Mouse (Mus musculus) fat pad, adult 2 months (tissue): ENCODE results near the gene Nrxn1.
"Not testable (repeated sequence)": the region's sequence is repeated elsewhere in the genome, so short reads cannot be mapped to it uniquely, and the experiment has no call there.

ENCODE experiments used
- DNase-seq: peaks from one replicate; pipeline ENCODE4 v3.0.0-alpha.2; 2011; ENCODE audit warnings: low read depth, low spot score; ENCODE audit errors: extremely low read depth

The Nrxn1 gene

GRCm38 (mm10) chr17:90346735-90347475 lies 746.0 kb downstream of the Nrxn1 start:
- DNase-seq = no peak

DNA sequence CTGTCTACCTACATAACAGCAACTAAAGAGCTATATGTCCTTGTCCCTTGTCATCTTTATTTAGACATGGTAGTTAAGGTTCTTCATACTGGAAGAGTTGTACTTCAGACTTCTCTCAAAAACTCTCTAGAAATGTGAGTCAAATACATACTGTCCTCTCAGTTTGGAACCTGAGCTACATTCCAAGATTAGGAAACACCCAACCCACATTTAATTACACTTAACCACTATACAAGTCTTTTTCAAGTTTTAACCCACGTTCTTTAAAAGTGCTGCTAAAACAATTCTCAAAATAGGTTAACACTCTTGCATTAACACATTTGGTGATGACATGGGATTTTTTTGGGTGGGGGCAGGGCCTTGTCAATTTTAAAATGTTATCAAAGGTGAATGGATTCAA lies 759.4 kb downstream of the Nrxn1 start:
- no peak for DNase-seq

DNA sequence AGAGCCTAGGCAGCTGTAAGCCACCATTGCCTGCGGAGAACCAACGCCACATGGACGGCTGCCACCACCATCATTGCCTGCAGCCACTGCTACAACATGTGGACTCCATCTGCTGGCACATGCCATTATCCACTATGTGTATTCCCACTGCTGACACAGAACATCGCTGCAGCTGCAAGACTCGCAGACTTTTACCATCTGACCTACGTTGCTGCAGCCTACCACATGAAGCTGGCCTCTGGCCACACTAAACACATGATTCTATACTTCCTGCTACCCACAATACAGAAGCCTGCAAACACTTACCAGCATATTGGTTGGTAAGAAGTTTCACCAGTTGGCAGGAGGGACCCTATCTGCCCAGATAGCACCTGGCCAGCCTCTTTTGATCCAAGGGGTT lies 769.2 kb downstream of the Nrxn1 start:
- no peak for DNase-seq

GRCm38 (mm10) chr17:90272225-90272624 lies 820.6 kb downstream of the Nrxn1 start:
- no peak for DNase-seq

GRCm38 (mm10) chr17:90271165-90271564 lies 821.7 kb downstream of the Nrxn1 start:
- DNase-seq = no peak

DNA sequence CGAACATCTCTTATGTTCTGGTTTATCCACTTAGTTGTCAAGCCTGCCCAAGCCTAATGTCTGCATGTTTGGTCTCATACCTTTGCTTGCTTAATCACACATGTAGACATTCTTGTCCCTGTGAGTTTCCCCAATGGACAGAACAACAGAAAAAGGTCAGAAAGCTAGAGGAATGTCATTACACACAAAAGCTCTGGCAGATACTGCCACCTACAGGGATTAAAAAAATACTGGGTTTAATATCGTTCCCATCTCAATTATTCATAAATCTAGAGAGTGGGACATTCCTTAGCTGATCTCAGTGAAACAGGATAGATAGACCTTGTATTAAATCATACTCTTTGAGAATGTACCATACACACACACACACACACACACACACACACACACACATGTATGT lies 823.7 kb downstream of the Nrxn1 start:
- DNase-seq = no peak

DNA sequence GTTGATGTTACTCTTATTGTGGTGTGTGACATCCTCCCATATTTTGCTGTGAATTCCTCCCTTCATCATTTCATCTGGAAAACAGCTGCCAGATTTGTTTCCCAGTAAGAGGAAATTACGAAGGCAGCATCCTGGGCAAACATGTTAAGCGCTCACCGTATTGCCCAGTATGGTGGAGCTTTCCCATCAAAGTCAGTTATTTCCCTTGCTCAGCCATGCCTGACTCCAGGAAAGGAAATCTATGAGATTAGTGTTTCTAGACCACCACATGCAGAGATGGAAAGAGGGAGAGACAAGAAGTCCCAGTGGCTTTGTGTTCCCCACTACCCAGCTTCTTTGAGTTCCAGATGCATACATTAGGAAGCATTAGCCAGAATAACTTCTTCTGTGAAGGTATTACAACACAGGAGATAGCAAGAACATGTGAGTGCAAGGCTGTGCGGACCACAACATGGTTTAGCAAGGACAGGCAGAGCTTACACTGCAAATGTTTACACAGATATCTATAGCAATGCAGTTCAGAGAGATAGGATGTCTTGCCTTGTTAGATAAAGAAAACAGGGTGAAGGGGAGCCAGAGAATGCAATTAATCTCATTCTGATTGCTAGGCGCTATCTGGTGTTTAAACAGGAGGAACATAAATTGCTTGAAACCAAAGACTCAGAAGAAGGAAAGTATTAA lies 839.3 kb downstream of the Nrxn1 start:
- no peak for DNase-seq

- DNase-seq = no peak
Observed at GRCm38 (mm10) chr17:90252196-90252595, 840.7 kb downstream of the Nrxn1 start.

- DNase-seq = no peak
Observed at GRCm38 (mm10) chr17:90247071-90247849, 845.6 kb downstream of the Nrxn1 start.

DNA sequence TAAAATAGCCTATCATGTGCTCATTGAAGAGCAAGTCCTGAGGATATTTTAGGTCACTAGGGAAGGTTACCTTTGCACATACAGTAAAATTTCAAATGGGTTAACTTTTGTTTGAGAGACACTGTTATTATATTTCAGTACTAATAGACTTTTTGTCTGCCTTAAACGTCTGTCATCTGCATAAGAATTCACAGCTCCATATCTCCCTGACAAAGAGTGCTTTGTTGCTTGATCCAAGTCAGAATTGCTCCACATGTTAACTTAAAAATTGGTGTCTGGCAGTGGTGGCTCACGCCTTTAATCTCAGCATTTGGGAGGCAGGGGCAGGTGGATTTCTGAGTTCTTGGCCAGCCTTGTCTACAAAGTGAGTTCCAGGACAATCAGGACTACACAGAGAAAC lies 848.5 kb downstream of the Nrxn1 start:
- DNase-seq = no peak

DNA sequence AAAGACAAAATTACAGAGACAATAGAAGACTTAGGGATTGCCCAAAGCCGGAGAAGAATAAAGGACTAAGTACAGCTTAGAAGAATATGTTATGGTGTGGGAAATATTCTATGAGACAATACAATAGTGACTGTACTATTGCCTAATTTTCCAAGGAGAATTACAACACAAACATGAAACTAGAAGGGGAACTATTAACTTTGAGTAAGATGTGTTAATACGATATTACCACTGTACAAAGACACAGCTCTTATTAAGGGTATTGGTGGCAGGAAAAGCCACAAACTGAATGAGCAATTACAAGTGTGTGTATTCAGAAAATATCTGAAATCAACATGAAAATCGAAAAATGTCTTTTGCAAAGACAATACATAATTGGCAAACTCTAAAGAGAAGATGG lies 853.9 kb downstream of the Nrxn1 start:
- DNase-seq = no peak

GRCm38 (mm10) chr17:90238517-90238916 lies 854.4 kb downstream of the Nrxn1 start:
- DNase-seq = no peak

DNA sequence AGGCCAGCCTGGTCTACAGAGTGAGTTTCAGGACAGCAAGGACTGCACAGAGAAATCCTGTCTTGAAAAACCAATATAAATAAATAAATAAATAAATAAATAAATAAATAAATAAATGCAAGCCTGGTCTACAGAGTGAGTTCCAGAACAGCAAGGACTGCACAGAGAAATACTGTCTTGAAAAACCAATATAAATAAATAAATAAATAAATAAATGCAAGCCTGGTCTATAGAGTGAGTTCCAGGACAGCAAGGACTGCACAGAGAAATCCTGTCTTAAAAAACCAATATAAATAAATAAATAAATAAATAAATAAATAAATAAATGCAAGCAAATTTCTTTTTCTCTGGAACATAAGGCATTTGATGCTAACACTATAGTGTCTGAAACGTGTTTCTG lies 857.2 kb downstream of the Nrxn1 start:
- DNase-seq = not testable (repeated sequence)

GRCm38 (mm10) chr17:90234806-90235205 lies 858.1 kb downstream of the Nrxn1 start:
- DNase-seq = no peak

GRCm38 (mm10) chr17:90208547-90208946 lies 884.3 kb downstream of the Nrxn1 start:
- DNase-seq = no peak

DNA sequence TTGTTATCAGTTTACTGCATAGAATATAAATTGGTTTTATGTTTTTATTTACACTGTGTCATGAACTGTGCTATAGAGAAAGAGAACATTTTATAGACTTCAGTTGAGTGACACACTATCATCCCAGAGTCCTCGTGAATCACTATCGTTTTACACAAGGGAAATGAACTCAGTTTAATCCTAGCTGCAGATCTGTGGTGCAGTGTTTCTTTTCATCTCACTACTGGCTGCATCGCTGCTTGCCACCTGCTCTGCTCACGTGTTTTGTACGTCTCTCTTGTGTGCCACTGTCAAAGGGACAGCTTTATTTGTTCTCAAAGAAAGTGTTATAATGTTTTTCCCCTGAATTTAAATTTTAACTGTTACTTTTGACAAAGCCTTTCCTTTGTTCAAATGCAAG lies 885.3 kb downstream of the Nrxn1 start:
- no peak for DNase-seq

DNA sequence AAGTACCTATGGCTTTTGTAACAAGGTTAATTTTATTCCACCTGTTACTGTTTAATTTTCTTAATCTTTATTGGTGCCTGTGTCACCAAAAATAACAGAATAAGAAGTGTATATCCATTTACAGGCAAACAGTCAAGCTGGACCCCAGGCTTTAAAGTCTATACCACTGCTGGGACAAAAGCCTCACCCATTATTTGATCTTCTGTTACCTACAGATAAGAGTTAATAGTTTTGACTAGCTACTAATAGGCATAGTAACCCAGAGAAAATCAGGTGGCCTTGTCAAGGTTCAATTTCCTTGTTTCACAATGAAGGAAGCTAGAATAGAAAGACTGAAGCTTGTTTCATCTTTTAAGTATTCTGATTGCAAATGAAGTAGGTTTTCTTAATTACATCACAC lies 888.9 kb downstream of the Nrxn1 start:
- no peak for DNase-seq

- no peak for DNase-seq
Observed at GRCm38 (mm10) chr17:90202785-90203184, 890.1 kb downstream of the Nrxn1 start.

DNA sequence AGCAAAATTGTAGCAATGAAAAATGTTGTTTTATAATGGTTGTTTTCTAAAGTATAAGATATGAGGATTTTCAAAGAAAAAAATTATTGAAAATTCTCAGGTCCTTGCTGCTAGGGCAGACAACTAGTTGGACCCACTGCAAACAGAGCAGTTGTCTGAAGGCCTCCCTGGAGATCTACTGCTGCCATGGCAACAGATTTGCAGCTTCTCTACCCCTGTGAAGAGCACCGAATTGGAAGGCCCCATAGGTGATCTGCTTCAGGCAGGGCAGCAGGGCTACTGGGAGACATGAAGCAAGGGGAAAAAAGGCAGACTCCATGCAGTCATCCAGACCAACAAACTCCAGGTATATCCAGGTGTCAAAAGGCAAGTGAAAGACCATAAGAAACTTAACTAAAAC lies 896.1 kb downstream of the Nrxn1 start:
- no peak for DNase-seq

GRCm38 (mm10) chr17:90141602-90142001 lies 951.3 kb downstream of the Nrxn1 start:
- DNase-seq = no peak

GRCm38 (mm10) chr17:90130836-90131235 lies 962.0 kb downstream of the Nrxn1 start:
- no peak for DNase-seq

DNA sequence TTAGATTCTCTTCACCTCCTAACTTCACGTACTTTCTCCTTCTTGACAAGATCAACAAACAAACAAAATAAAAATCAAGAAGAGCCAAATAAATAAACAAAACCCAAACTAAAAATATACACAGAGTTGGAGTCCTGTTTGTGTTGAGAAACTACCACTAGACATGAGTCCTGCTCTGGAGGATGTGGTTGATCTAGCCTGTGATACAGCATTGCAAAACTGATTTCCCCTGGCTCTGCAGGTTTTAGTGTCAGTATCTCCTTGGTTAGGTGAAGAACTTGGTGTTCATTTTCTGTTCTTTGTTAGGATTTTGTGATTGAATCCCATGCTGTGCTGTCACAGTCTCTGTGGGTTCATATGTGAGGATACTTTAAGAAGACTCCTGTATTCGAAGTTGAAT lies 963.7 kb downstream of the Nrxn1 start:
- no peak for DNase-seq
